Mouse (Mus musculus): ENCODE measurements around the gene Pde9a. TPM values are rescaled to one million over a fixed set of nuclear protein-coding genes. Genes with fewer than 3 reads are reported as not detected.

Pde9a gene
- total and polyA plus RNA-seq, 3 experiments, result 0.56 TPM; not detected in 2

GRCm38 (mm10) chr17:31355792-31356502, 30.1 kb upstream of the Pde9a start:
- no peak for DNase-seq (ENCODE audit: low read depth, low spot score)
- Histone ChIP-seq H3K79me2 (ENCODE audit: control insufficient read depth, insufficient read depth, low read length, poor library complexity) (no peaks in the 10 kb centered on the region), H3K4me3 (ENCODE audit: control insufficient read depth in 1 of 2, insufficient read depth in 1 of 2, low read depth in 2 of 2, low read length in 2 of 2) (no peak overlapping the region), H3K27me3 (ENCODE audit: control insufficient read depth in 1 of 2, insufficient read depth in 2 of 2, low read length in 2 of 2) (0 out of 4 replicates have a peak, but pooled peaks cover 0 to 1% of the 10 kb centered on the region in 2 experiments), H3K9ac (ENCODE audit: control insufficient read depth, low read depth, low read length, poor library complexity, severe bottlenecking) (no peak overlapping the region), H3K27ac (ENCODE audit: control insufficient read depth, low read depth, low read length) (no peak overlapping the region), H3K36me3 (ENCODE audit: control insufficient read depth in 1 of 2, insufficient read depth in 2 of 2, low read length in 2 of 2) (no peaks in the 10 kb centered on the region), H3K4me1 (ENCODE audit: control insufficient read depth in 1 of 2, insufficient read depth in 2 of 2, low read length in 2 of 2) (no peaks in the 10 kb centered on the region), H3K9me3 (replicated peaks; ENCODE audit: insufficient read depth, low read length) (no peaks in the 10 kb centered on the region)
- TF ChIP-seq POLR2AphosphoS2 (IDR thresholded peaks at IDR 0.05; ENCODE audit: low read length) (no peak), RCOR1 (IDR thresholded peaks at IDR 0.05; ENCODE audit: low read depth, low read length) (no peak), CTCF (IDR thresholded peaks at IDR 0.05 in 2 of 3, conservative IDR thresholded peaks at IDR 0.05 in 1 of 3; ENCODE audit: control insufficient read depth in 1 of 3, insufficient read depth in 1 of 3, low read depth in 2 of 3, low read length in 3 of 3, poor library complexity in 1 of 3, severe bottlenecking in 1 of 3) (no peak), CHD2 (IDR thresholded peaks at IDR 0.05; ENCODE audit: low read length) (no peak), ETS1 (IDR thresholded peaks at IDR 0.05; ENCODE audit: low read depth, low read length) (no peak), JUND (IDR thresholded peaks at IDR 0.05; ENCODE audit: low read depth, low read length) (no peak), TAL1 (IDR thresholded peaks at IDR 0.05; ENCODE audit: low read length) (no peak), CHD1 (IDR thresholded peaks at IDR 0.05; ENCODE audit: low read depth, low read length) (no peak), MEF2A (IDR thresholded peaks at IDR 0.05; ENCODE audit: extremely low read depth, insufficient replicate concordance, low read depth, low read length, poor library complexity, severe bottlenecking) (no peak), KAT2A (conservative IDR thresholded peaks at IDR 0.05; ENCODE audit: low read depth, low read length) (no peak), SIN3A (IDR thresholded peaks at IDR 0.05; ENCODE audit: low read length) (no peak)

- Histone ChIP-seq H3K4me1 (ENCODE audit: control insufficient read depth in 1 of 2, insufficient read depth in 2 of 2, low read length in 2 of 2) (no peaks in the 10 kb centered on the region), H3K36me3 (ENCODE audit: control insufficient read depth in 1 of 2, insufficient read depth in 2 of 2, low read length in 2 of 2) (no peaks in the 10 kb centered on the region), H3K9me3 (replicated peaks; ENCODE audit: insufficient read depth, low read length) (no peaks in the 10 kb centered on the region), H3K9ac (ENCODE audit: control insufficient read depth, low read depth, low read length, poor library complexity, severe bottlenecking) (no peak overlapping the region), H3K4me3 (ENCODE audit: control insufficient read depth in 1 of 2, insufficient read depth in 1 of 2, low read depth in 2 of 2, low read length in 2 of 2) (no peak overlapping the region), H3K27me3 (ENCODE audit: control insufficient read depth in 1 of 2, insufficient read depth in 2 of 2, low read length in 2 of 2) (peaks cover 2 to 3% of the 10 kb centered on the region in 2 experiments; a peak in 3 of 4 replicates), H3K27ac (ENCODE audit: control insufficient read depth, low read depth, low read length) (no peak overlapping the region), H3K79me2 (ENCODE audit: control insufficient read depth, insufficient read depth, low read length, poor library complexity) (no peaks in the 10 kb centered on the region)
- no peak for DNase-seq (ENCODE audit: low read depth, low spot score)
- TF ChIP-seq CTCF (IDR thresholded peaks at IDR 0.05 in 2 of 3, conservative IDR thresholded peaks at IDR 0.05 in 1 of 3; ENCODE audit: control insufficient read depth in 1 of 3, insufficient read depth in 1 of 3, low read depth in 2 of 3, low read length in 3 of 3, poor library complexity in 1 of 3, severe bottlenecking in 1 of 3) (no peak), POLR2AphosphoS2 (IDR thresholded peaks at IDR 0.05; ENCODE audit: low read length) (no peak), GATA1 (IDR thresholded peaks at IDR 0.05; ENCODE audit: low read depth, low read length) (no peak), MYB (IDR thresholded peaks at IDR 0.05; ENCODE audit: low read depth, low read length) (no peak)
Measured at GRCm38 (mm10) chr17:31360582-31360981, 25.4 kb upstream of the Pde9a start.
